Mouse (Mus musculus) CD4-positive naive resting alpha-beta T cell, adult 76 days (primary cell): ENCODE measurements around the gene Dnph1. TPM values are rescaled to one million over a fixed set of nuclear protein-coding genes. Genes with fewer than 3 reads are reported as not detected.

Experiments
- total RNA-seq: library from RNA; stranded (reverse); gene quantifications from one replicate; pipeline ENCODE4 v1.2.4, GENCODE M21; 2023

The Dnph1 gene
- total RNA-seq, result not detected

DNA sequence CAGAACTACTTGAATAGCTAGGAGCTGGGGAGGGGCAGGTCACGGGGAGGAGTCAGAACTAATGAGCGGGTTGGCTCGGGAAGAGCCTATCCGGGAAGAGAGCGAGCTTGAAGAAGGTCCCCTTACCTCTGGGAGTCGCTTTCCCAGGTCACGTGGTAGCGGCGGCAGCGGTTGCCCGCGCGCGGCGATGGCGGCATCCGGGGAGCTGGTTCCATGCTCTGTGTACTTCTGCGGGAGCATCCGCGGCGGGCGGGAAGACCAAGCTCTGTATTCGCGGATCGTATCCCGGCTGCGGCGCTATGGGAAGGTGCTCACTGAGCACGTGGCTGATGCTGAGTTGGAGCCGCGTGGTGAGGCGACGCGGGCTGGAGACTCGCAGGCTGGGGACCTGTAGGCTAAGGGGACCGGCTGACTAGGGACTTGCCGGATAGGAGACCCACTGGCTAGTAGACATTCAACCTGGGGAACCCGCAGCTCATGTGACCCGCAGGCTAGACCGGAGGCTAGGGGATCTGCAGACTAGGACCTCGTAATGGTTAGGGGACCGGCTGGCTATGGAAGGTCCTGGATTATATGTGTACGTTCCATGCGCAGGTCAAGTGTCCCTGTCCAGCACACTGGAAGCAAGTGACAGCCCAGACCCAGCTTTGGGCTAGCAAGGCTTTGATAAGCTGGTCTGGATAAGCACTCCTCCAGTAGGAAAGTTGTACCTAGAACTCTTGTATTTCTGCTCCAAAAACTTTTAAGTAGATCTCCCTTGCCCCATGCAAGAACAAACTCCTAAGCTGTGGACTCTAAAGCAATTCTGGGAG, at the start of gene Dnph1:
TSS of gene Dnph1 (plus strand) at position 89 of the 812 bp plus-strand sequence.

DNA sequence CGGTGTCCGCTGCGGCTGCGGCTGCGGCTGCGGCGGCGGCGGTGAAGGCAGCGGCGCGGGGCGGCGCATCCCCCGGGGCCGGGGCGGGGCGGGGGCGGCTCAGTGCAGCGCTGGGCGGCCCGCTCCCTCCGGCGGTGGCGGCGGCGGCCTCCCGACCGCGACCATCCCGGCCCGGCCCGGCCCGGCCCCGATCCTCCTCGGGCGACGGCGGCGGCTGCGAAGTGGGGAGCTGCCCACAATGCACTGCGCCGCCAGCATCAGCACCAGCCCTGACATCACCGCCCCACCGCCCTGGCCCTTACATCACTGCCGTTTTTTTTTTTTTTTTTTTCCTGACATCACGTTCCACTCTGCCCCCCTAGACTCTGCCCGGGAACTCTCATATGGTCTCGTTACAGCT, 9.1 kb upstream of the Dnph1 start, which contains the start of gene Ttbk1:
TSS of gene Ttbk1 (minus strand) at position 245 of the 400 bp plus-strand sequence.

GRCm38 (mm10) chr17:46545813-46546564, 49.5 kb downstream of the Dnph1 start, which contains the start of gene Cul9:
Cul9 (minus strand) TSS chr17:46546388.

Other genes with a start within 250 kb of the Dnph1 start
- 67.4 TPM for gene Polr1c, start 248.7 kb upstream of the Dnph1 start, total RNA-seq
- 105 TPM for gene Yipf3, start 248.6 kb upstream of the Dnph1 start, total RNA-seq
- gene Lrrc73, start 243.2 kb upstream of the Dnph1 start, total RNA-seq, result 1.2 TPM
- 49.3 TPM for gene Tjap1, start 213.7 kb upstream of the Dnph1 start, total RNA-seq
- gene Dlk2, start 199.3 kb upstream of the Dnph1 start, total RNA-seq, result not detected
- gene Abcc10, start 168.4 kb upstream of the Dnph1 start, total RNA-seq, result 13.4 TPM
- 46.2 TPM for gene Zfp318, start 113.0 kb upstream of the Dnph1 start, total RNA-seq
- not detected for gene Crip3, start 67.8 kb upstream of the Dnph1 start, total RNA-seq
- not detected for gene Slc22a7, start 58.3 kb upstream of the Dnph1 start, total RNA-seq
- gene Ttbk1, start 9.0 kb upstream of the Dnph1 start, total RNA-seq, result 0.56 TPM
- gene Cul9, start 49.7 kb downstream of the Dnph1 start, total RNA-seq, result 13.4 TPM
- gene Srf, start 59.5 kb downstream of the Dnph1 start, total RNA-seq, result 62.6 TPM
- gene Ptk7, start 132.8 kb downstream of the Dnph1 start, total RNA-seq, result not detected
- gene Klc4, start 149.3 kb downstream of the Dnph1 start, total RNA-seq, result 16.8 TPM
- 29.7 TPM for gene Mrpl2, start 149.5 kb downstream of the Dnph1 start, total RNA-seq
- 5.2 TPM for gene Cul7, start 153.6 kb downstream of the Dnph1 start, total RNA-seq
- 28.7 TPM for gene Rrp36, start 177.6 kb downstream of the Dnph1 start, total RNA-seq
- 45.7 TPM for gene Mea1, start 182.1 kb downstream of the Dnph1 start, total RNA-seq
- 40.5 TPM for gene Klhdc3, start 184.2 kb downstream of the Dnph1 start, total RNA-seq
- 39.6 TPM for gene Ppp2r5d, start 208.4 kb downstream of the Dnph1 start, total RNA-seq
- 29.7 TPM for gene Pex6, start 214.8 kb downstream of the Dnph1 start, total RNA-seq
- gene Gnmt, start 232.5 kb downstream of the Dnph1 start, total RNA-seq, result 0.94 TPM